Mouse (Mus musculus) gastrocnemius, postnatal 14 days (tissue): ENCODE measurements around the gene Ddit4. TPM values are rescaled to one million over a fixed set of nuclear protein-coding genes. Genes with fewer than 3 reads are reported as not detected.

Experiments
- DNase-seq: peaks from one replicate; pipeline ENCODE4 v3.0.0; 2021; ENCODE audit warnings: mixed read lengths
- intact Hi-C: fragments of 180-260 bp; cut with DNase I; formaldehyde crosslinking; loops from one replicate; pipeline ENCODE4 v1.15.1; 2025; ENCODE audit warnings: low total_unique reads
- total RNA-seq, 2 experiments: library from RNA; stranded (reverse); gene quantifications; 2 replicates each; pipeline ENCODE4 v1.2.3; 2021

The Ddit4 gene
- total RNA-seq, 2 experiments from 2014 or later = 15.4 to 70.6 TPM

GRCm38 (mm10) chr10:59902606-59902990, 49.0 kb downstream of the Ddit4 start:
- intact Hi-C loops = no loop called here
- DNase-seq = no peak

- DNase-seq = no peak
- intact Hi-C loops = no loop called here
Measured at GRCm38 (mm10) chr10:59901986-59902605, 49.5 kb downstream of the Ddit4 start.

- intact Hi-C loops = no loop called here
- DNase-seq = no peak
Measured at GRCm38 (mm10) chr10:59901463-59901862, 50.2 kb downstream of the Ddit4 start.

GRCm38 (mm10) chr10:59900939-59901338, 50.7 kb downstream of the Ddit4 start:
- no peak for DNase-seq
- intact Hi-C loops = no loop called here

- no peak for DNase-seq
- intact Hi-C loops = no loop called here
Measured at GRCm38 (mm10) chr10:59900174-59900435, 51.5 kb downstream of the Ddit4 start.

Other genes starting within 250 kb of the Ddit4 start
- 10 to 100 TPM; 63.7 to 70.3 TPM for gene Micu1, start 249.4 kb downstream of the Ddit4 start, total RNA-seq
- 10 to 100 TPM; 45.5 to 47.5 TPM for gene Dnajb12, start 72.3 kb downstream of the Ddit4 start, total RNA-seq
- 10 to 100 TPM; 11.2 to 13.2 TPM for gene Ascc1, start 51.0 kb upstream of the Ddit4 start, total RNA-seq
- gene Anapc16, start 51.3 kb upstream of the Ddit4 start, total RNA-seq = 10 to 100 TPM; 35.6 to 47.3 TPM
- 10 to 100 TPM in 1 of 2 experiments, 1 to 10 TPM in 1; 6.2 to 10.5 TPM for gene Spock2, start 154.4 kb upstream of the Ddit4 start, total RNA-seq